Mouse (Mus musculus) embryonic stem cell, embryonic (primary cell): ENCODE data around the gene Prelid1.

Source experiments
- CTCF ChIA-PET, 4 experiments: fragments of 300-600 bp in 2 of 4; fragments of 350-600 bp in 2 of 4; sonication (Branson Sonifier 250); formaldehyde crosslinking; loops; one replicate each; lab custom pipeline; 2022; ENCODE audit warnings: inconsistent platforms in 2 of 4; lab: Charles Lee
- POLR2A ChIA-PET, 4 experiments: fragments of 300-600 bp in 2 of 4; fragments of 350-600 bp in 2 of 4; sonication (Branson Sonifier 250); formaldehyde crosslinking; loops; one replicate each; lab custom pipeline; 2022; ENCODE audit warnings: antibody characterized with exemption in 4 of 4, inconsistent platforms in 1 of 4; lab: Charles Lee

The Prelid1 gene

DNA sequence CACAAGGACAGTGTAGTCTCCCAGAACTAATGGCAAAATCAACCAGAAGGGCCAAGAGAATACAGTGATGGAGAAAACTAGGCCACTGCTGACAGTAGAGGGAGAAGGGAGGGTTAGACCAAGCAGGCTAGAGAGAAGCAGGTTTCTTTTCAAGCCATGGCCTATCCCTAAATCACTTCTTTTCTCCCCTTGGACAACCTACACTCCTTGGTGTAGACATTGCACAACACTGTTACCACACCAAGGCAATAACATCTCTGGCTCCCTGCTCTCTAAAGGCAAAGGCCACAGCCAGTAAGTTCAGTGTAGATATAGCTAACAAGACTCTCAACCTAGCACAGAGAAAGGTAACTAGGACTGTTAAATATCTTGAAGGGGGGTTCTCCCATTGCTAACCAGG, 40.8 kb downstream of the Prelid1 start:
- ChIA-PET CTCF (no interaction called here), POLR2A (interaction anchor here in 3 of 4 experiments (1.0 to 2.2 kb wide), 4 partner anchors 14 to 173 kb away, joined by 3 to 15 read pairs (median 4); no protein-coding TSS in a partner anchor)

GRCm38 (mm10) chr13:55361974-55362452, 41.7 kb downstream of the Prelid1 start:
- CTCF ChIA-PET = interaction anchor here in 1 of 4 experiments (1.1 kb wide), 1 partner anchor 31 kb away, joined by 5 read pairs; no protein-coding TSS in a partner anchor
- POLR2A ChIA-PET = interaction anchor here in 3 of 4 experiments (1.0 to 2.8 kb wide), 13 partner anchors 8 to 179 kb away, joined by 3 to 17 read pairs (median 7); partner anchors contain the start of genes Grk6 (in 1 of the 3) and Mxd3 (in 1 of the 3)

- ChIA-PET POLR2A (interaction anchor here (0.6 to 2.8 kb wide), 48 partner anchors 9 to 596 kb away, joined by 3 to 17 read pairs (median 4); partner anchors contain the start of genes Grk6 (in 2 of the 4), Ddx41 (in 1 of the 4), Mxd3 (in 1 of the 4) and Prelid1 (in 1 of the 4)), CTCF (interaction anchor here (0.6 to 1.7 kb wide), 8 partner anchors 16 to 74 kb away, joined by 3 to 7 read pairs (median 4); partner anchors contain the start of gene Mxd3 (in 1 of the 4))
Measured at GRCm38 (mm10) chr13:55362453-55363060, 42.3 kb downstream of the Prelid1 start, which contains the start of gene Lman2. Gene Lman2, minus strand, starts transcription at chr13:55362783.

- ChIA-PET CTCF (interaction anchor here in 1 of 4 experiments (1.4 kb wide), 1 partner anchor 39 kb away, joined by 6 read pairs; the partner anchor contains the start of gene Mxd3), POLR2A (interaction anchor here in 2 of 4 experiments (0.6 to 1.9 kb wide), 2 partner anchors 10 to 169 kb away, joined by 3 to 5 read pairs; no protein-coding TSS in a partner anchor)
Measured at GRCm38 (mm10) chr13:55368401-55368800, 48.1 kb downstream of the Prelid1 start.

DNA sequence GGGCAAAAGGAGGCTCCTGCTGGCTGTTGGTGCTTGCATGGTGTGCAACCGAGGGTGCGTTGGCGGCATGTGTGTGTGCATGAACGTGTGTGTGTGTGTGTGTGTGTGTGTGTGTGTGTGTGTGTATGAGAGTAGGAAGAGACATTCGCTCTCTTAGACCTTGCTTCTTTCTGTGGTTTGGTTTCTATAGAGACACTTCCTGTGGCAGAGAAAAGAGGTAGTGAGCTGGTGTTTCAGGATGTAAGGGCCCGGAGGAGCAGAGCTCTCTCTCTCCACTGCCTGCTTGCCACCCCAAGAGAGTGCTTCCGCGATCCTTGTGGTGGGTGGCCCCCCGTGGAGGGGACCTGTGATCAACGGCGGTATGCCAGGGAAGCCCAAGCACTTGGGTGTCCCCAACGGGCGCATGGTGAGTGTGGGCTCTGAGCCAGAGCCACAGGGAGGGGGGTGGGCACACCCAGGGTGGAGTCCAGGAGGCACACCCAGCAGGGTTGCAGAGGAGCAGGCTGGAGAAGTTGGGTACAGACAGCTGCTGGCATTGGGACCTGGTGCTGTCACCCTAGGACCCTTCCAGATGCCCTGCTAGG, 49.3 kb downstream of the Prelid1 start, which contains the start of gene Rgs14:
Gene Rgs14 (plus strand): TSS at position 202 of the 584 bp plus-strand sequence.
- POLR2A ChIA-PET = interaction anchor here in 2 of 4 experiments (0.6 to 1.9 kb wide), 5 partner anchors 9 to 167 kb away, joined by 3 to 8 read pairs (median 4); partner anchors contain the start of genes Ddx41 (in 1 of the 2) and Grk6 (in 1 of the 2)
- CTCF ChIA-PET = interaction anchor here in 1 of 4 experiments (0.7 to 1.4 kb wide), 2 partner anchors 23 to 40 kb away, joined by 3 to 6 read pairs; partner anchors contain the start of gene Mxd3

DNA sequence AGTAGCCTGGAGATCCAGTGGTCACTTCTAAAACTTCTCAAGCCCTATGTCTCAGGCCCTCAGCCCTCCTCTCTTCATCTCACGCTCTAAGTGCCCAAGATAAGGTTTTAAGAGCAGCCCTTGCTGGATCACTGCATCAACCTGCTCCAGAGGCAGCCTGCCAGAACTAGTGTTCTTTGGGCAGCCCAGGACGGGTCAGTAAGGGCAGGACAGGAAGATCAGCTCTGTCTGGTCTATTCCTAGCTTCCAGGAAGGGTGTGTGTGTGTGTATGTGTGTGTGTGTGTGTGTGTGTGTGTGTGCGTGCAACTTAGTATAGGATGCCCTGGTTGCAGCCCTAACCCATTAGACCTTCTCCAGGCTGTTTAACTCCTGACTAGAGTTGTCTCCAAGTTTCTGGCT, 49.9 kb downstream of the Prelid1 start:
- POLR2A ChIA-PET = interaction anchor here in 1 of 4 experiments (1.0 to 1.9 kb wide), 4 partner anchors 9 to 167 kb away, joined by 3 to 5 read pairs (median 4); partner anchors contain the start of gene Ddx41
- CTCF ChIA-PET = interaction anchor here in 1 of 4 experiments (0.7 kb wide), 1 partner anchor 22 kb away, joined by 3 read pairs; no protein-coding TSS in a partner anchor

DNA sequence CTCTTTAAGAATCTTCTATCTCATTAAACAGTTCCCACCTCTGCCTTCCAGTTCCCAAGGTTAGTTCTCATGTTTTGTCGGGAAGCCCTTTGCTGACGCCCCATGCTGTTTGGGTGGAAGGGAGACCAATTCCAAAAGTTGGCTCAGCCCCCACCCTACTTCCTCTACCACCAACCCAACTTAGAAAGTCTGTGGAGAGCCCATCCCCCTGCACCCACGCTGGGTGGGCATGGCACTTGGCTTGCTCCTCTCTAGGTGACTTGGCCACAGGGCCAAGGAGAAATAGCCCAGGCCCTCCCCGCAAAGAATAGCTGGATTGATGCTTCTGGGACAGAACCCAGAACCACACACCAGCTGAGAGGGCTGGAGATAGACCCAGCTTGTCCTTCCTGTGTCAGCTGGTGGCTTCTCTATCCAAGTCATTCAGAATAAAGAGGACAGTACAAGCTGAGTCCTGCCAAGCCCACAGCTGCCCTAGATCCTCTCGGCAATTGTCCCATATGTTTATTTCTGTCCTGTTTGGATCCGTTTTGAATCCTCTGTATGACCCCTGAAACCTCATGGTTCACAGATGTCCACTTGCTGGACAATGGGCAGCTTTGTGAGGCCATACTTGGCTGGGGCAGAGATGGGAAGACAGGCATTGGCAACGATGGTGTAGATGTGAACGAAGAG, 50.8 kb downstream of the Prelid1 start:
- POLR2A ChIA-PET = interaction anchor here in 2 of 4 experiments (0.5 to 1.5 kb wide), 5 partner anchors 8 to 118 kb away, joined by 3 to 9 read pairs (median 4); partner anchors contain the start of genes Lman2 (in 1 of the 2) and Mxd3 (in 1 of the 2)
- CTCF ChIA-PET = no interaction called here

DNA sequence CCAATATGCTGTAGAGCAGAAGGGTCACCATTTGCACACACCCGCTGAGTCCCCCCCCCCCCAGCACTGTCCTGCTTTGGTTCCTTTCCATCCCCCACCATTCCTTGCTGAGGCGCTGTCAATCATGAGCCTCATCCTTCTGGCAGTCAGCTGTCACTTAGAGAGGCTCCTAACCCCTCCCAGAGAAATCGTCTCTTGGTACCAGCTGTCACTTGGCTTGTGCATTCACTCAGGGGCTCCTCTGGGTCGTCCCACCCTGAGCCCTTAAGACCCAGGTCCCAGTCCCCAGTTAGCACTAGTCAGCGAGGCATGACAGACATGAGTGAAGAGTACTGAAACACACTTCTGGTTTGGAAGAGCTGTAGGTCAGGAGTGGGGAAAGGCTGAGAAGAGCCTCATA, 51.4 kb downstream of the Prelid1 start:
- CTCF ChIA-PET = no interaction called here
- POLR2A ChIA-PET = interaction anchor here in 3 of 4 experiments (0.5 to 1.5 kb wide), 5 partner anchors 8 to 119 kb away, joined by 3 to 9 read pairs (median 4); partner anchors contain the start of genes Lman2 (in 2 of the 3) and Mxd3 (in 1 of the 3)

GRCm38 (mm10) chr13:55374206-55374924, 54.1 kb downstream of the Prelid1 start:
- POLR2A ChIA-PET = interaction anchor here in 2 of 4 experiments (0.7 to 1.2 kb wide), 5 partner anchors 10 to 39 kb away, joined by 3 to 4 read pairs (median 3); partner anchors contain the start of gene Lman2 (in 1 of the 2)
- CTCF ChIA-PET = interaction anchor here in 3 of 4 experiments (0.6 to 0.9 kb wide), 4 partner anchors 16 to 44 kb away, joined by 3 to 9 read pairs (median 3); no protein-coding TSS in a partner anchor
